Mouse (Mus musculus) heart, embryonic 10.5 days (tissue): ENCODE results near the gene Pitx1. TPM values are rescaled to one million over a fixed set of nuclear protein-coding genes. Genes with fewer than 3 reads are reported as not detected.

Source experiments
- DNase-seq: peaks from one replicate; pipeline ENCODE4 v3.0.0-alpha.2; 2017; ENCODE audit warnings: low spot score
- H3K27ac ChIP-seq: fragments of 300-500 bp; sonication (generic); 2 replicates; pipeline ENCODE4 v1.5.1; 2016; ENCODE audit warnings: mild to moderate bottlenecking
- H3K27me3 ChIP-seq: fragments of 300-500 bp; sonication (generic); 2 replicates; pipeline ENCODE4 v1.6.1; 2016; ENCODE audit warnings: mild to moderate bottlenecking; ENCODE audit not compliant: poor library complexity, insufficient read depth, severe bottlenecking
- H3K36me3 ChIP-seq: fragments of 300-500 bp; sonication (generic); 2 replicates; pipeline ENCODE4 v1.6.1; 2016; ENCODE audit warnings: mild to moderate bottlenecking, moderate library complexity
- H3K4me1 ChIP-seq: fragments of 300-500 bp; sonication (generic); 2 replicates; pipeline ENCODE4 v1.6.1; 2016; ENCODE audit warnings: mild to moderate bottlenecking
- H3K4me3 ChIP-seq: fragments of 300-500 bp; sonication (generic); 2 replicates; pipeline ENCODE4 v1.5.1; 2016; ENCODE audit warnings: mild to moderate bottlenecking, moderate library complexity
- H3K9me3 ChIP-seq: fragments of 300-500 bp; sonication (generic); 2 replicates; pipeline ENCODE4 v1.6.1; 2016; ENCODE audit warnings: mild to moderate bottlenecking, moderate library complexity
- WGBS: fragments of 180-500 bp; shearing (Covaris S2); methylation state at CpG from one replicate; pipeline ENCODE4 v1.1.7; 2016; 5-methylcytosine and 5-hydroxymethylcytosine counted together
- polyA plus RNA-seq: library from polyadenylated mRNA; unstranded; fragments of >200 nt; fragmentation: Nextera tagmentation; extraction: Ambion mirVana; gene quantifications from 2 replicates; pipeline ENCODE4 v1.2.1, GENCODE M21; 2016

The Pitx1 gene
- polyA plus RNA-seq, 1 experiment from 2014 or later, result 3.8 TPM

- Histone ChIP-seq H3K4me1 (peaks cover 29% of the 10 kb centered on the region), H3K4me3 (peak overlapping the region; percentile 13), H3K9me3 (0 out of 2 replicates have a peak, but pooled peaks cover 5% of the 10 kb centered on the region), H3K27ac (peak overlapping the region; percentile 60; the same call in 1 of the 2 replicates), H3K27me3 (peaks cover 79% of the 10 kb centered on the region), H3K36me3 (no peaks in the 10 kb centered on the region)
- no peak for DNase-seq
- WGBS, result 30% methylated on average over 10 of the region's 10 CpGs
Observed at GRCm38 (mm10) chr13:55847805-55848204, 11.8 kb upstream of the Pitx1 start.

DNA sequence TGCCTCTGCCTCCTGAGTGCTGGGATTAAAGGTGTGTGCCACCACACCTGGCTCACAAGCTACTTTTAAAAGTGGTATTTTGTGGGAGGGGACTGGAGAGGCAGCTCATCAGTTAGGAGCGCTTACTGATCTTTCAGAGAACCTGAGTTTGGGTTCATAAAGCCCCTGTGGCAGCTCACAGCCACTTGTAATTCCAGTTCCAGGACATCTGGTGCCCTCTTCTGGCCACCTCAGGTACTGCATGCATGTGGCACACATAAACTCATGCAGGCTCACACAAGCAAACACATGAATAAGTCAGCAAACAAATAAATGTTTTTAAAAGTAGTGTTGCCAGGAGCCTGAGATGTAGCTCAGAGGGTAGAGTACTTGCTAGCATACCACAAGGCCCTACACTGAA is 7.7 kb upstream of the Pitx1 start:
- Histone ChIP-seq H3K4me1 (peaks cover 27% of the 10 kb centered on the region), H3K9me3 (0 out of 2 replicates have a peak, but pooled peaks cover 5% of the 10 kb centered on the region), H3K36me3 (no peaks in the 10 kb centered on the region), H3K27me3 (peaks cover 92% of the 10 kb centered on the region), H3K4me3 (no peak overlapping the region), H3K27ac (no peak overlapping the region)
- DNase-seq, result no peak
- 89% methylated on average over 1 of the region's 1 CpGs for WGBS

GRCm38 (mm10) chr13:55840223-55840622 is 4.2 kb upstream of the Pitx1 start:
- H3K4me3 ChIP-seq, result no peak overlapping the region
- 45% methylated on average over 14 of the region's 14 CpGs for WGBS

DNA sequence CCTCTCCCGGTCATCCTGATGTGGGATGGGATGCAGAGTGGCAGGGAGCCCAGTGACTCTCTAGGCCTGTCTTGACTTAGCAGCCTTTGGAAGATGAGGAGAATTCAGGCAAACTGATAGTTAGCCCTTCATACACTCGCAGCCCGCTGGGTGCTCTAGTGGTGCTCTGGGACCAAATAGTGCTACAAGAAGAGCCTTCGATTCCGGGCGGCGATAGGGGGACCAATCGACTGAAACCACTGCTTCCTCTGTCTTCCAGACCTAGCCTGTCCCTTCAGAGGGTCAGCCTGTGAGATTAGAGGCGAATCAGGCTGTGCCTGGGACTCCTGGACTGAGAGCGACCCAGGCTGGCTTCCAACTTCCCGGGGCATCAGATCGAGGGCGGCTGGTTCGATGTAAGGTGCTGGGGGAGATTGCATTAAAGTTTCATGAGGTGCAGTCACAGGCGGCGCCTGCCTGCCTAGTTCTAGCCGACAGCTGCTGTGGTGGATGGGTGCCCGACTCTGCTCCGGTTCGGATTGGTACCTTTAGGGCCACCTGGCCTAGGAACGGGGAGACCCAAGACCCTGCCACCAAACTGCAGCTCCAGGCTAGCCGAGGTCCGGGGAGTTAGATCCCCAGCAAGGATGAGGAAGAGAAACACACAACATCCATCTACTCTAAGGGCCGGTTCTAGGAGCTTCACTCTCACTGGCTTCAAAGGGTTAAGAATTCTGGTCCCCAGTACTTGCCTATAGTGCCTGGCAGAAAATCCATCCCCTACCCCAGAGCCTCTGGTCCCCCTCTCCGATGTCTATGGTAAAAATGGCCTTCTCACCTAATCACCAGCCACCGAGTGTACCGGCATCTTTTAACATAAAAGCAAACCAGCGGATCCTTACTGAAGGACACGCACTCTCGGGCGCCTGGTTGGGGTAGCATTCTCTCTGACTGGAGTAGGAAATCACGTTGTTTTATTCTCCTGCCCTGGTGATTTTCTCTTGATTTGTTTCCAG is 1.1 kb upstream of the Pitx1 start:
- WGBS, result 1% methylated on average over 32 of the region's 32 CpGs
- no peak for DNase-seq
- H3K4me1 ChIP-seq, result peaks cover 17% of the 10 kb centered on the region
- H3K27ac ChIP-seq, result no peak overlapping the region
- no peaks in the 10 kb centered on the region for H3K36me3 ChIP-seq
- H3K27me3 ChIP-seq, result peaks cover 100% of the 10 kb centered on the region
- no peaks in the 10 kb centered on the region for H3K9me3 ChIP-seq
- no peak overlapping the region for H3K4me3 ChIP-seq

More at GRCm38 (mm10) chr13:55840223-55840622, 4.2 kb upstream of the Pitx1 start:
- H3K27ac ChIP-seq, result no peak overlapping the region
- H3K9me3 ChIP-seq, result 0 out of 2 replicates have a peak, but pooled peaks cover 5% of the 10 kb centered on the region
- peaks cover 17% of the 10 kb centered on the region for H3K4me1 ChIP-seq
- no peak for DNase-seq
- peaks cover 93% of the 10 kb centered on the region for H3K27me3 ChIP-seq
- no peaks in the 10 kb centered on the region for H3K36me3 ChIP-seq

GRCm38 (mm10) chr13:55835548-55836097 is 369 bp downstream of the Pitx1 start:
- Histone ChIP-seq H3K4me3 (peak overlapping the region; percentile 48), H3K27me3 (peaks cover 100% of the 10 kb centered on the region), H3K4me1 (peaks cover 30% of the 10 kb centered on the region), H3K27ac (0 out of 2 replicates have a peak overlapping the region, but pooled peaks have one; percentile 36), H3K9me3 (no peaks in the 10 kb centered on the region), H3K36me3 (no peaks in the 10 kb centered on the region)
- under 1% methylated on average over 33 of the region's 33 CpGs for WGBS
- DNase-seq, result no peak

GRCm38 (mm10) chr13:55834667-55835066 is 1.3 kb downstream of the Pitx1 start:
- DNase-seq, result no peak
- H3K9me3 ChIP-seq, result no peaks in the 10 kb centered on the region
- no peak overlapping the region for H3K4me3 ChIP-seq
- no peaks in the 10 kb centered on the region for H3K36me3 ChIP-seq
- H3K27me3 ChIP-seq, result peaks cover 100% of the 10 kb centered on the region
- H3K27ac ChIP-seq, result no peak overlapping the region
- WGBS, result 6% methylated on average over 5 of the region's 5 CpGs
- H3K4me1 ChIP-seq, result peaks cover 38% of the 10 kb centered on the region

- Histone ChIP-seq H3K36me3 (no peaks in the 10 kb centered on the region), H3K27me3 (peaks cover 100% of the 10 kb centered on the region), H3K4me3 (no peak overlapping the region), H3K27ac (no peak overlapping the region), H3K9me3 (no peaks in the 10 kb centered on the region), H3K4me1 (peaks cover 38% of the 10 kb centered on the region)
- no peak for DNase-seq
- 5% methylated on average over 7 of the region's 7 CpGs for WGBS
Observed at GRCm38 (mm10) chr13:55833921-55834320, 2.1 kb downstream of the Pitx1 start.

DNA sequence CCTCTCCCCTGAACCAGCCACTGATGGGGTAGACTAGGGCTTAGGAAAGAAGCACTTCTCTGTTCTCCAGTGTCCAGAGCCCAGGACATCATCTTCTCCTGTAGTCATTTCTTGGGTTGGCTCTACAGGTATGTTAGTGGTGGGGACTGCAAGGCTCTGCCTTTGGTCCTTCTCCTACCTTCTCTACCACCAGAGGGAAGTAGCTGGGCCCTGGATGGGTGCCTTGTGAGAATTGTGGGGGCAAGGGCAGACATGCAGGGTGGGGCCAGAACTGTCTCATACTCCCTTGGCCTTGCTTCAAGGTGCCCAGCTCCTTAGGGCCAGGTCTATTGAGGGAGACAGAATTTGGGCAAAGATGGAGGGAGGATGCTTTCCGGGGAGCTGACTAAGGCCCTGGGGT is 3.4 kb downstream of the Pitx1 start:
- peaks cover 46% of the 10 kb centered on the region for H3K4me1 ChIP-seq
- DNase-seq, result no peak
- H3K36me3 ChIP-seq, result no peaks in the 10 kb centered on the region
- H3K27ac ChIP-seq, result no peak overlapping the region
- H3K4me3 ChIP-seq, result no peak overlapping the region
- no peaks in the 10 kb centered on the region for H3K9me3 ChIP-seq
- 37% methylated on average over 1 of the region's 1 CpGs for WGBS
- peaks cover 100% of the 10 kb centered on the region for H3K27me3 ChIP-seq

GRCm38 (mm10) chr13:55831722-55832160 is 4.3 kb downstream of the Pitx1 start:
- Histone ChIP-seq H3K4me3 (peak overlapping the region; percentile 56), H3K27me3 (peaks cover 96% of the 10 kb centered on the region), H3K27ac (no peak overlapping the region), H3K36me3 (no peaks in the 10 kb centered on the region), H3K4me1 (peaks cover 45% of the 10 kb centered on the region), H3K9me3 (no peaks in the 10 kb centered on the region)
- WGBS, result 1% methylated on average over 25 of the region's 25 CpGs
- no peak for DNase-seq

GRCm38 (mm10) chr13:55830833-55831721 is 4.9 kb downstream of the Pitx1 start:
- peak overlapping the region; percentile 72; the same call in 1 of the 2 replicates for H3K27ac ChIP-seq
- WGBS, result under 1% methylated on average over 60 of the region's 82 CpGs
- peak overlapping the region; percentile 56 for H3K4me3 ChIP-seq

GRCm38 (mm10) chr13:55830081-55830832 is 5.7 kb downstream of the Pitx1 start:
- Histone ChIP-seq H3K27me3 (peaks cover 94% of the 10 kb centered on the region), H3K4me3 (peak overlapping the region; percentile 56), H3K4me1 (peaks cover 41% of the 10 kb centered on the region), H3K27ac (peak overlapping the region; percentile 72; the same call in 1 of the 2 replicates), H3K9me3 (no peaks in the 10 kb centered on the region), H3K36me3 (no peaks in the 10 kb centered on the region)
- WGBS, result under 1% methylated on average over 48 of the region's 48 CpGs
- no peak for DNase-seq

More at GRCm38 (mm10) chr13:55830833-55831721, 4.9 kb downstream of the Pitx1 start:
- Histone ChIP-seq H3K9me3 (no peaks in the 10 kb centered on the region), H3K36me3 (no peaks in the 10 kb centered on the region), H3K27me3 (peaks cover 94% of the 10 kb centered on the region), H3K4me1 (peaks cover 43% of the 10 kb centered on the region)
- peak; percentile 72 for DNase-seq
